Mouse (Mus musculus) megakaryocyte progenitor cell, adult 5-6 weeks (primary cell): ENCODE measurements around the gene Edn2. TPM values are rescaled to one million over a fixed set of nuclear protein-coding genes. Genes with fewer than 3 reads are reported as not detected.

ENCODE experiments used
- ATAC-seq: replicated peaks from 2 replicates; pipeline ENCODE4 v1.8.0; 2016; ENCODE audit warnings: mild to moderate bottlenecking, moderate TSS enrichment, inconsistent platforms; ENCODE audit not compliant: poor library complexity
- total RNA-seq, 2 experiments: library from RNA; stranded (forward) in 1 of 2; stranded (reverse) in 1 of 2; fragments of 157-497, 149-512 nt in 1 of 2; fragments of 200-1000 nt in 1 of 2; gene quantifications; 2 replicates each; pipeline versions ENCODE4 v1.2.3 to v1.2.4; 2015 to 2017

Gene Edn2
- total RNA-seq, 2 experiments from 2014 or later = not detected

GRCm38 (mm10) chr4:120152648-120153047 lies 8.4 kb upstream of the Edn2 start:
- ATAC-seq = no peak; the same call in 1 of the 2 replicates

GRCm38 (mm10) chr4:120153736-120154135 lies 7.3 kb upstream of the Edn2 start:
- ATAC-seq = no peak

GRCm38 (mm10) chr4:120158714-120159310 lies 2.2 kb upstream of the Edn2 start:
- ATAC-seq = no peak

- ATAC-seq = no peak
Measured at GRCm38 (mm10) chr4:120162586-120162985, 1.6 kb downstream of the Edn2 start.

GRCm38 (mm10) chr4:120163242-120163641 lies 2.2 kb downstream of the Edn2 start:
- ATAC-seq = no peak

GRCm38 (mm10) chr4:120164316-120164715 lies 3.3 kb downstream of the Edn2 start:
- ATAC-seq = no peak

GRCm38 (mm10) chr4:120167778-120168177 lies 6.8 kb downstream of the Edn2 start:
- no peak for ATAC-seq

- no peak for ATAC-seq
Measured at GRCm38 (mm10) chr4:120168346-120168745, 7.3 kb downstream of the Edn2 start.

GRCm38 (mm10) chr4:120170387-120170936 lies 9.5 kb downstream of the Edn2 start:
- ATAC-seq = 0 out of 2 replicates have a peak, but pooled peaks have one; percentile 6

GRCm38 (mm10) chr4:120172050-120172684 lies 11.2 kb downstream of the Edn2 start:
- no peak for ATAC-seq

- no peak for ATAC-seq
Measured at GRCm38 (mm10) chr4:120179123-120179522, 18.1 kb downstream of the Edn2 start.

GRCm38 (mm10) chr4:120180535-120180934 lies 19.5 kb downstream of the Edn2 start:
- ATAC-seq = no peak

GRCm38 (mm10) chr4:120184374-120184991 lies 23.5 kb downstream of the Edn2 start:
- no peak for ATAC-seq

- ATAC-seq = no peak
Measured at GRCm38 (mm10) chr4:120186441-120186840, 25.4 kb downstream of the Edn2 start.

- no peak for ATAC-seq
Measured at GRCm38 (mm10) chr4:120186934-120187333, 25.9 kb downstream of the Edn2 start.

- peak; percentile 49; the same call in 1 of the 2 replicates for ATAC-seq
Measured at GRCm38 (mm10) chr4:120188204-120188603, 27.2 kb downstream of the Edn2 start.

GRCm38 (mm10) chr4:120188651-120189161 lies 27.7 kb downstream of the Edn2 start:
- ATAC-seq = peak; percentile 93

- no peak for ATAC-seq
Measured at GRCm38 (mm10) chr4:120189941-120190340, 28.9 kb downstream of the Edn2 start.

- ATAC-seq = no peak
Measured at GRCm38 (mm10) chr4:120191987-120192386, 31.0 kb downstream of the Edn2 start.

GRCm38 (mm10) chr4:120194026-120194425 lies 33.0 kb downstream of the Edn2 start:
- no peak for ATAC-seq

GRCm38 (mm10) chr4:120194965-120195364 lies 34.0 kb downstream of the Edn2 start:
- ATAC-seq = no peak
